Mouse (Mus musculus) hindbrain, embryonic 15.5 days (tissue): ENCODE results near the gene Chtop. TPM values are rescaled to one million over a fixed set of nuclear protein-coding genes. Genes with fewer than 3 reads are reported as not detected.

Experiments used
- ATAC-seq: fragments of 200-750 bp; cut with Nextera tagmentation; 2 replicates; pipeline ENCODE4 v1.8.0; 2017; ENCODE audit warnings: low read depth, moderate number of reproducible peaks, moderate TSS enrichment; ENCODE audit not compliant: low FRiP score
- H3K27ac ChIP-seq: fragments of 300-500 bp; sonication (generic); replicated peaks from 2 replicates; pipeline ENCODE4 v1.5.1; 2015; ENCODE audit warnings: mild to moderate bottlenecking, inconsistent platforms
- H3K27me3 ChIP-seq: fragments of 300-500 bp; sonication (generic); 2 replicates; pipeline ENCODE4 v1.6.1; 2015; ENCODE audit warnings: control low read depth, inconsistent platforms
- H3K36me3 ChIP-seq: fragments of 300-500 bp; sonication (generic); 2 replicates; pipeline ENCODE4 v1.6.1; 2015; ENCODE audit warnings: control low read depth, inconsistent platforms
- H3K4me1 ChIP-seq: fragments of 300-500 bp; sonication (generic); replicated peaks from 2 replicates; pipeline ENCODE4 v1.6.1; 2015; ENCODE audit warnings: control low read depth, inconsistent platforms
- H3K4me2 ChIP-seq: fragments of 300-500 bp; sonication (generic); 2 replicates; pipeline ENCODE4 v1.6.1; 2015; ENCODE audit warnings: moderate library complexity, mild to moderate bottlenecking, inconsistent platforms
- H3K4me3 ChIP-seq: fragments of 300-500 bp; sonication (generic); 2 replicates; pipeline ENCODE4 v1.5.1; 2015; ENCODE audit warnings: mild to moderate bottlenecking, inconsistent platforms
- H3K9ac ChIP-seq: fragments of 300-500 bp; sonication (generic); 2 replicates; pipeline ENCODE4 v1.6.1; 2015; ENCODE audit warnings: inconsistent platforms
- H3K9me3 ChIP-seq: fragments of 300-500 bp; sonication (generic); 2 replicates; pipeline ENCODE4 v1.6.1; 2016; ENCODE audit warnings: control low read depth, inconsistent platforms
- WGBS: fragments of 180-500 bp; shearing (Covaris S2); methylation state at CpG from one replicate; pipeline ENCODE4 v1.1.7; 2015; 5-methylcytosine and 5-hydroxymethylcytosine counted together
- polyA plus RNA-seq: library from polyadenylated mRNA; unstranded; fragments of >200 nt; fragmentation: Nextera tagmentation; extraction: Ambion mirVana; gene quantifications from 2 replicates; pipeline ENCODE4 v1.2.1, GENCODE M21; 2015

Chtop gene
- polyA plus RNA-seq, 1 experiment from 2014 or later = 176 TPM

GRCm38 (mm10) chr3:90508287-90508949 lies 880 bp downstream of the Chtop start:
- ATAC-seq = no peak
- 2% methylated on average over 20 of the region's 20 CpGs for WGBS
- Histone ChIP-seq H3K27me3 (peaks cover 11% of the 10 kb centered on the region), H3K9ac (peak overlapping the region; percentile 98), H3K4me2 (peak overlapping the region; percentile 73), H3K27ac (peak overlapping the region; percentile 98), H3K4me3 (peak overlapping the region; percentile 96), H3K4me1 (peaks cover 32% of the 10 kb centered on the region), H3K36me3 (peaks cover 36% of the 10 kb centered on the region), H3K9me3 (no peaks in the 10 kb centered on the region)

DNA sequence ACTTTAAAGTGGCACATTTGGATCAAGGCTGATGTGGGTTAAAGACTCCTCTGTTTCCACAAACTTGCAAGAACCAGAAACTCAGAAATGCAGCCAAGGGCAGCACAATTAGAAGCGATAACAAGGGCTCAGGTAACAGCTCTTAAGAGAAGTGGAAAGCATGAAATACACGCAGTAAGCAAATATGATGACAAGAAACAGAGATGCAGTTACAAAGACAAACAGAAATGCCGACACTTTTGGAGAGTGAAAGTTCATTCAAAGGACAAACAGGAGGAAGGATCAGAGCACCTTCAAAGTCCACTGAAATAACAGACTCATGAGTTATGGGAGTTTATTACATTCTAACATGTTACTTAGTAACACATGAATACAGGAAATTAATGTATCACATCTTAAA lies 2.9 kb downstream of the Chtop start:
- Histone ChIP-seq H3K36me3 (peaks cover 54% of the 10 kb centered on the region), H3K9ac (no peak overlapping the region)
- ATAC-seq = no peak

GRCm38 (mm10) chr3:90505216-90505615 lies 4.1 kb downstream of the Chtop start:
- H3K4me1 ChIP-seq = peaks cover 32% of the 10 kb centered on the region
- H3K27me3 ChIP-seq = no peaks in the 10 kb centered on the region
- H3K27ac ChIP-seq = no peak overlapping the region
- H3K36me3 ChIP-seq = peaks cover 61% of the 10 kb centered on the region
- H3K4me3 ChIP-seq = no peak overlapping the region
- H3K9ac ChIP-seq = no peak overlapping the region
- no peaks in the 10 kb centered on the region for H3K9me3 ChIP-seq
- no peak for ATAC-seq
- H3K4me2 ChIP-seq = no peak overlapping the region
- WGBS = 97% methylated on average over 5 of the region's 5 CpGs

More for the DNA sequence above, 2.9 kb downstream of the Chtop start:
- no peaks in the 10 kb centered on the region for H3K27me3 ChIP-seq
- peaks cover 32% of the 10 kb centered on the region for H3K4me1 ChIP-seq
- no peak overlapping the region for H3K4me3 ChIP-seq
- no peaks in the 10 kb centered on the region for H3K9me3 ChIP-seq
- WGBS = 90% methylated on average over 3 of the region's 3 CpGs
- no peak overlapping the region for H3K4me2 ChIP-seq
- H3K27ac ChIP-seq = no peak overlapping the region

GRCm38 (mm10) chr3:90503444-90503843 lies 5.9 kb downstream of the Chtop start:
- Histone ChIP-seq H3K27me3 (no peaks in the 10 kb centered on the region), H3K27ac (no peak overlapping the region), H3K4me3 (no peak overlapping the region), H3K4me1 (peaks cover 32% of the 10 kb centered on the region), H3K9me3 (no peaks in the 10 kb centered on the region), H3K36me3 (peaks cover 77% of the 10 kb centered on the region), H3K9ac (no peak overlapping the region), H3K4me2 (no peak overlapping the region)
- WGBS = 91% methylated on average over 4 of the region's 4 CpGs
- ATAC-seq = no peak

DNA sequence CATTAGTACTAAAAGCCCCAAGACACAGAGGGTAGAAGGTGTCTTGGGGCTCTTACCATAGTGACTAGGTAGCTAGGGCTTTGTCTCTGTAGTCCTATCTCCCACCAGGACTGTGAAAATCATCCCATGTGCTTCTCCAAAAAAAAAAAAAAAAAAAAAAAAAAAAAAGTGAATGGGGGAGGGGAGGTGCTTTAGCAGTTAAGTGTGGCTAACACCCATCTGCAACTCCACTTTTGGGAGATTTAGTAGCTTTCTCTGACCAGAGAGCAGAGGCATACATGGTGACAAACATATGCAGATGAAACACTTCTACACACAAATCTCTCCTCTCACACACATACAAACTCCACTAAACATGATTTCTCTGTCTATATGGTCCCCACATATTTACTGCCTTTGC lies 11.7 kb downstream of the Chtop start:
- Histone ChIP-seq H3K36me3 (peaks cover 60% of the 10 kb centered on the region), H3K4me2 (no peak overlapping the region), H3K4me3 (no peak overlapping the region), H3K27ac (no peak overlapping the region), H3K27me3 (no peaks in the 10 kb centered on the region), H3K4me1 (no peaks in the 10 kb centered on the region), H3K9ac (no peak overlapping the region), H3K9me3 (no peaks in the 10 kb centered on the region)
- ATAC-seq = no peak

- Histone ChIP-seq H3K27me3 (no peaks in the 10 kb centered on the region), H3K27ac (no peak overlapping the region), H3K4me2 (no peak overlapping the region), H3K9me3 (no peaks in the 10 kb centered on the region), H3K4me3 (no peak overlapping the region), H3K36me3 (peaks cover 45% of the 10 kb centered on the region), H3K4me1 (no peaks in the 10 kb centered on the region), H3K9ac (no peak overlapping the region)
- WGBS = 93% methylated on average over 7 of the region's 7 CpGs
- no peak for ATAC-seq
Measured at GRCm38 (mm10) chr3:90495850-90496525, 13.3 kb downstream of the Chtop start.

DNA sequence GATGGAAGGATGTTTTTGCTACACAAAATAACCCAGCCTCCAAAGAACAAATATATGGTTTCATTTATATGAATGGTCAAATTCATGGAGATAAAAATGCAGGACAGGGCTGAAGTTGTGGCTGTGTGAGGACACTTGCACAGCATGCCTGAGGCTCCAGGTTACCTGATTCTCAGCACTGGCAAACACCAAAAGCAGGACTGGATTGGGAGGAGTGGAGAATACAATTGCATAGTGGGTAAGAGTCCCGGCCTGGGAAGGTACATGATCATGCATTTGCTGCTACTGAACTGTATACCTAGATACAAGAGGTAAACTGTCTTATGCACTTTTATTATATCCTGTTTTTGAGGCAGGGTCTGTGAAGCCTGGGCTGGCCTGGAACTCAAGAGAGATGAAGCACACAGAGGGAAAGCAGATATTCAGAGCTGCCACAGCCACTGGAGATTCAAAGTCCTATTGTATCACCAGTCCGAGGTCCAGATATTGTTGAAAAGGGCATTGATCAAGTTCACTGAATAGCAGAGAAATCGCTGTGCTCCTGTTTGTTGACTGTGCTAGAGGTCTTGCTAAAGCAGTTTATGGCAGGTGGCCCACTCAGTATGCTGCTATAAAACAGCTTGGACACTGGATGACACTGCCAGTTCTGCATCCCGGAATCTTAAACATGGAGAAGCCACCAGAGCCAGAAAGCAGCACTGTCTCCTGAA lies 15.3 kb downstream of the Chtop start:
- no peak overlapping the region for H3K27ac ChIP-seq
- no peak overlapping the region for H3K4me2 ChIP-seq
- ATAC-seq = no peak
- H3K36me3 ChIP-seq = peaks cover 33% of the 10 kb centered on the region
- no peaks in the 10 kb centered on the region for H3K9me3 ChIP-seq
- peaks cover 10% of the 10 kb centered on the region for H3K4me1 ChIP-seq
- no peak overlapping the region for H3K9ac ChIP-seq
- no peak overlapping the region for H3K4me3 ChIP-seq
- H3K27me3 ChIP-seq = no peaks in the 10 kb centered on the region
- WGBS = 62% methylated on average over 4 of the region's 4 CpGs

DNA sequence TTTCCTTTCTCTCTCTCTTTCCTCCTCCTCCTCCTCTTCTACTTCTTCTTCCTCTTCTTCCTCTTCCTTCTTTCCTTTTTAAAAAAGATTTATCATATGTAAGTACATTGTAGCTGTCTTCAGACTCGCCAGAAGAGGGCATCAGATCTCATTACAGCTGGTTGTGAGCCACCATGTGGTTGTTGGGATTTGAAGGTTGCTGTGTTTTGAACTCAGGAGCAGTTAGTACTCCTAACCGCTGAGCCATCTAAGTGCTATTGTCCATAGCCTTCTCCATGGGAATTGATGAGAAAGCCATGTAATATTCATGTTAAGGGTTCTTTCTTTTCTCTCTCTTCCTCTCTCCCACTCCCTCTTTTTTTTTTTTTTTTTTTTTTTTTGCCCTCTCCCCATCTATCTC lies 17.9 kb downstream of the Chtop start:
- H3K36me3 ChIP-seq = peaks cover 33% of the 10 kb centered on the region
- no peak overlapping the region for H3K9ac ChIP-seq
- H3K9me3 ChIP-seq = no peaks in the 10 kb centered on the region
- ATAC-seq = no peak
- H3K4me2 ChIP-seq = no peak overlapping the region
- H3K4me3 ChIP-seq = no peak overlapping the region
- H3K27ac ChIP-seq = no peak overlapping the region
- 41% methylated on average over 2 of the region's 2 CpGs for WGBS
- peaks cover 10% of the 10 kb centered on the region for H3K4me1 ChIP-seq
- no peaks in the 10 kb centered on the region for H3K27me3 ChIP-seq

GRCm38 (mm10) chr3:90490696-90491256 lies 18.5 kb downstream of the Chtop start, which contains the start of gene Snapin:
Snapin (minus strand) TSS chr3:90491033.
- WGBS = under 1% methylated on average over 37 of the region's 37 CpGs
- ATAC-seq = peak; percentile 97
- Histone ChIP-seq H3K4me3 (peak within 1 kb of the TSS; percentile 98), H3K27me3 (no peaks in the 10 kb centered on the region), H3K4me1 (peaks cover 10% of the 10 kb centered on the region), H3K9ac (peak within 1 kb of the TSS; percentile 80), H3K27ac (peak within 1 kb of the TSS; percentile 82), H3K36me3 (peaks cover 34% of the 10 kb centered on the region), H3K9me3 (no peaks in the 10 kb centered on the region), H3K4me2 (peak within 1 kb of the TSS; percentile 63)

- no peak overlapping the region for H3K9ac ChIP-seq
- H3K9me3 ChIP-seq = no peaks in the 10 kb centered on the region
- WGBS = 91% methylated on average over 6 of the region's 6 CpGs
- H3K4me3 ChIP-seq = no peak overlapping the region
- ATAC-seq = no peak
- H3K4me2 ChIP-seq = no peak overlapping the region
- peaks cover 10% of the 10 kb centered on the region for H3K4me1 ChIP-seq
- no peak overlapping the region for H3K27ac ChIP-seq
- peaks cover 51% of the 10 kb centered on the region for H3K36me3 ChIP-seq
- no peaks in the 10 kb centered on the region for H3K27me3 ChIP-seq
Measured at GRCm38 (mm10) chr3:90488576-90488975, 20.7 kb downstream of the Chtop start.

GRCm38 (mm10) chr3:90486998-90487397 lies 22.3 kb downstream of the Chtop start:
- Histone ChIP-seq H3K27ac (no peak overlapping the region), H3K4me3 (no peak overlapping the region), H3K36me3 (peaks cover 67% of the 10 kb centered on the region), H3K9me3 (no peaks in the 10 kb centered on the region), H3K9ac (no peak overlapping the region), H3K27me3 (no peaks in the 10 kb centered on the region), H3K4me2 (no peak overlapping the region), H3K4me1 (peaks cover 10% of the 10 kb centered on the region)
- ATAC-seq = no peak
- WGBS = 79% methylated on average over 5 of the region's 5 CpGs
